Mouse (Mus musculus) CH12.LX (cell line): ENCODE measurements around the gene Cacna2d4.

Experiments used
- CTCF ChIP-seq, 2 experiments: IDR thresholded peaks in 1 of 2; conservative IDR thresholded peaks in 1 of 2; 2 replicates each; pipeline ENCODE4 v1.5.1; 2011 to 2012; ENCODE audit warnings: low read depth in 2 of 2, low read length in 2 of 2, improper control_type of control experiment in 1 of 2, inconsistent platforms in 1 of 2, mild to moderate bottlenecking in 1 of 2, moderate library complexity in 1 of 2
- E2F4 ChIP-seq: IDR thresholded peaks from 2 replicates; pipeline ENCODE4 v1.6.1; 2011; ENCODE audit warnings: low read depth, low read length, improper control_type of control experiment; ENCODE audit not compliant: insufficient replicate concordance
- EP300 ChIP-seq: IDR thresholded peaks from 2 replicates; pipeline ENCODE4 v1.6.1; 2011; ENCODE audit warnings: low read length, improper control_type of control experiment
- KAT2A ChIP-seq: IDR thresholded peaks from 2 replicates; pipeline ENCODE4 v1.6.1; 2012; ENCODE audit warnings: low read length, improper control_type of control experiment, inconsistent platforms; ENCODE audit not compliant: insufficient replicate concordance
- NELFE ChIP-seq: IDR thresholded peaks from 2 replicates; pipeline ENCODE4 v1.6.1; 2011; ENCODE audit warnings: low read depth, low read length, improper control_type of control experiment

DNA sequence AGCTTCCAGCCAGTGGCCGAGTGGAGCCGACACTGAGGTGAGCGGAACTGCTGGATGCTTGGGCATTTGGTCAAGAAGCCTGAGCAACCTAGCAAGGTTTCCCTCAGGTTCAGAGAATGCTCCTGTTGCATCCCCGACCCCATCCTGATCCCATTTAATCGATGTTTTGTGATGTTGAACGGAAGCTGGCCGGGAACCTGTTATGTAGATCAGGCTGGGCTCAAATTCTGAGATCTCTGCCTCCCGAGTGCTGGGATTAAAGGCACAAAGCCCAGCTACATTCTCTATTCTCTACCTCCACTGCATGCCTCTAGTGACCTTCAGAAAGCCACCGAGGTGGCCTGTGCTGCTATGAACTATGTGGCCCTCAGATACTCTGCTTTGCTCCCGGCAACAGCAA is 88.5 kb downstream of the Cacna2d4 start:
- no peak for TF ChIP-seq NELFE
- no peak for TF ChIP-seq KAT2A
- no peak for TF ChIP-seq EP300
- no peak for TF ChIP-seq CTCF (conservative IDR thresholded peaks at IDR 0.05 in 1 of 2, IDR thresholded peaks at IDR 0.05 in 1 of 2; ENCODE audit: low read depth in 2 of 2, low read length in 2 of 2)
- TF ChIP-seq E2F4: no peak
